Mouse (Mus musculus): ENCODE data around the gene Iqcn. TPM values are rescaled to one million over a fixed set of nuclear protein-coding genes. Genes with fewer than 3 reads are reported as not detected.

Gene Iqcn
- polyA plus RNA-seq, 1 experiment from 2014 or later, result 0.09 TPM

DNA sequence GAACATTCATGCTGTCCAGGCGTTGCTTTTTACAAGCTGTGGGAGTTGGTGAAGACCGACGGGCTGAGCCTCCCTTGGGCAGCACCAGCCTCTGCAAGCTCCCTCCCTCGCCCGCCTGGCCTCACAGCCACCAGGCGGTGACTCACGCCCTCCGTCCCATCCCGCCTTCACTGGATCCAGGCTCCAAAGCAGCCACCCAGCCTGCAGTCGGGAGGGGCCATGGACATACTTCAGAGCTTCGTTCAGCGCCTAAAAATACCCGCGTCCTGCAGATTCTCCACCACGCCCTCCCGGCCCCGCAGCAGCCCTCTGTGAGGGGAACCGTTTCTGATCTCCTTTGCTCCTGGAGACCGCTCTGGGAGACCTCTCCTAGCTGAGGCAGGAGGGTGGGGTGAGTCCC lies 21.1 kb upstream of the Iqcn start:
- no peak for ATAC-seq (ENCODE audit: low FRiP score)

DNA sequence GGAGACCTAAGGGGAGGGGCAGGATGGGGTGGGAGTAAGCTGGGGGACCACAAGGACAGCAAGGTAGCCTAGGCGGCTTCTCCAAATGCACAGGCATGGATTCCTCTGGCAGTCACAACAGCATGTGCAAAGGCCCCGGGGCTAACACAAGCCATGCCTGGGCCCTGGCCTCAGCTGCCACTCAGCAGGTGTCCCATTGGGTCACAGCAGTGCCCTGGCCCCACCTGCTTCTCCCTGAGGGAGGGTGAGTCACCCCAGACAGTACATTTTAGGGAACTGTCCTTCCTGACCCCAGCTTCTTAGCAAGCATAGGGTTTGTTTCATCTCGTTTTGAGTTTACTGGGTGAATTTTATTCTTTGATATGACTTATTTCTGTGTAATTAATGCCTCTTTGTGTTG lies 20.6 kb upstream of the Iqcn start:
- ATAC-seq (ENCODE audit: low FRiP score), result 0 out of 2 replicates have a peak, but pooled peaks have one; percentile 13
- no peak overlapping the region; the same call in 1 of the 2 replicates for H3K4me2 ChIP-seq

More for the DNA sequence above, 21.1 kb upstream of the Iqcn start:
- Histone ChIP-seq H3K9ac (peak overlapping the region; percentile 62), H3K9me3 (no peaks in the 10 kb centered on the region), H3K4me1 (replicated peaks) (peaks cover 8% of the 10 kb centered on the region), H3K27ac (no peak overlapping the region), H3K4me2 (peak overlapping the region; percentile 21; the same call in 1 of the 2 replicates), H3K27me3 (no peaks in the 10 kb centered on the region), H3K4me3 (no peak overlapping the region), H3K36me3 (peaks cover 28% of the 10 kb centered on the region)
- WGBS, result 8% methylated on average over 19 of the region's 19 CpGs

GRCm38 (mm10) chr8:70684291-70684690 lies 19.0 kb upstream of the Iqcn start:
- Histone ChIP-seq H3K9ac (peak overlapping the region; percentile 36; the same call in 1 of the 2 replicates), H3K27me3 (no peaks in the 10 kb centered on the region), H3K4me3 (no peak overlapping the region), H3K4me1 (replicated peaks) (peaks cover 10% of the 10 kb centered on the region), H3K36me3 (peaks cover 8% of the 10 kb centered on the region), H3K4me2 (no peak overlapping the region), H3K27ac (no peak overlapping the region), H3K9me3 (no peaks in the 10 kb centered on the region)
- WGBS, result 42% methylated on average over 7 of the region's 7 CpGs
- ATAC-seq (ENCODE audit: low FRiP score), result peak; percentile 22; the same call in 1 of the 2 replicates

More for the DNA sequence above, 20.6 kb upstream of the Iqcn start:
- peak overlapping the region; percentile 62 for H3K9ac ChIP-seq
- H3K9me3 ChIP-seq, result no peaks in the 10 kb centered on the region
- H3K27ac ChIP-seq, result no peak overlapping the region
- peaks cover 8% of the 10 kb centered on the region for H3K4me1 ChIP-seq (replicated peaks)
- H3K36me3 ChIP-seq, result peaks cover 24% of the 10 kb centered on the region
- no peak overlapping the region for H3K4me3 ChIP-seq
- no peaks in the 10 kb centered on the region for H3K27me3 ChIP-seq
- 65% methylated on average over 3 of the region's 3 CpGs for WGBS

- Histone ChIP-seq H3K36me3 (no peaks in the 10 kb centered on the region), H3K4me3 (no peak overlapping the region), H3K4me2 (no peak overlapping the region), H3K27me3 (no peaks in the 10 kb centered on the region), H3K4me1 (replicated peaks) (peaks cover 25% of the 10 kb centered on the region), H3K9ac (no peak overlapping the region), H3K27ac (no peak overlapping the region), H3K9me3 (no peaks in the 10 kb centered on the region)
- ATAC-seq (ENCODE audit: low FRiP score), result no peak
- WGBS, result 77% methylated on average over 8 of the region's 8 CpGs
These were observed 15.7 kb upstream of the Iqcn start for GRCm38 (mm10) chr8:70687576-70687975.

GRCm38 (mm10) chr8:70688136-70688535 lies 15.1 kb upstream of the Iqcn start:
- Histone ChIP-seq H3K9ac (no peak overlapping the region), H3K9me3 (no peaks in the 10 kb centered on the region), H3K36me3 (no peaks in the 10 kb centered on the region), H3K4me2 (no peak overlapping the region), H3K27me3 (no peaks in the 10 kb centered on the region), H3K27ac (no peak overlapping the region), H3K4me1 (replicated peaks) (peaks cover 25% of the 10 kb centered on the region), H3K4me3 (no peak overlapping the region)
- 96% methylated on average over 3 of the region's 3 CpGs for WGBS
- no peak for ATAC-seq (ENCODE audit: low FRiP score)

GRCm38 (mm10) chr8:70689892-70690390 lies 13.3 kb upstream of the Iqcn start:
- Histone ChIP-seq H3K4me3 (no peak overlapping the region), H3K4me2 (no peak overlapping the region), H3K9ac (0 out of 2 replicates have a peak overlapping the region, but pooled peaks have one; percentile 24), H3K9me3 (no peaks in the 10 kb centered on the region), H3K36me3 (no peaks in the 10 kb centered on the region), H3K27ac (peak overlapping the region; percentile 52; the same call in 1 of the 2 replicates), H3K4me1 (replicated peaks) (peaks cover 18% of the 10 kb centered on the region), H3K27me3 (0 out of 2 replicates have a peak, but pooled peaks cover 5% of the 10 kb centered on the region)
- WGBS, result 71% methylated on average over 5 of the region's 5 CpGs
- no peak for ATAC-seq (ENCODE audit: low FRiP score)

- H3K27ac ChIP-seq, result peak overlapping the region; percentile 60; the same call in 1 of the 2 replicates
- peak overlapping the region; percentile 32 for H3K4me3 ChIP-seq
- peaks cover 31% of the 10 kb centered on the region for H3K4me1 ChIP-seq (replicated peaks)
- H3K9me3 ChIP-seq, result no peaks in the 10 kb centered on the region
- no peaks in the 10 kb centered on the region for H3K36me3 ChIP-seq
- 51% methylated on average over 4 of the region's 4 CpGs for WGBS
- 0 out of 2 replicates have a peak, but pooled peaks cover 6% of the 10 kb centered on the region for H3K27me3 ChIP-seq
- peak overlapping the region; percentile 60 for H3K4me2 ChIP-seq
- peak overlapping the region; percentile 68 for H3K9ac ChIP-seq
- no peak; the same call in 1 of the 2 replicates for ATAC-seq (ENCODE audit: low FRiP score)
These were observed 12.0 kb upstream of the Iqcn start for GRCm38 (mm10) chr8:70691230-70691629.

GRCm38 (mm10) chr8:70691727-70692231 lies 11.5 kb upstream of the Iqcn start:
- WGBS, result 0% methylated on average over 20 of the region's 20 CpGs
- peak overlapping the region; percentile 68 for H3K9ac ChIP-seq
- no peaks in the 10 kb centered on the region for H3K36me3 ChIP-seq
- 0 out of 2 replicates have a peak, but pooled peaks cover 6% of the 10 kb centered on the region for H3K27me3 ChIP-seq
- peaks cover 36% of the 10 kb centered on the region for H3K4me1 ChIP-seq (replicated peaks)
- ATAC-seq (ENCODE audit: low FRiP score), result peak; percentile 37
- H3K4me3 ChIP-seq, result peak overlapping the region; percentile 32
- H3K27ac ChIP-seq, result peak overlapping the region; percentile 60; the same call in 1 of the 2 replicates
- H3K4me2 ChIP-seq, result peak overlapping the region; percentile 60
- no peaks in the 10 kb centered on the region for H3K9me3 ChIP-seq

DNA sequence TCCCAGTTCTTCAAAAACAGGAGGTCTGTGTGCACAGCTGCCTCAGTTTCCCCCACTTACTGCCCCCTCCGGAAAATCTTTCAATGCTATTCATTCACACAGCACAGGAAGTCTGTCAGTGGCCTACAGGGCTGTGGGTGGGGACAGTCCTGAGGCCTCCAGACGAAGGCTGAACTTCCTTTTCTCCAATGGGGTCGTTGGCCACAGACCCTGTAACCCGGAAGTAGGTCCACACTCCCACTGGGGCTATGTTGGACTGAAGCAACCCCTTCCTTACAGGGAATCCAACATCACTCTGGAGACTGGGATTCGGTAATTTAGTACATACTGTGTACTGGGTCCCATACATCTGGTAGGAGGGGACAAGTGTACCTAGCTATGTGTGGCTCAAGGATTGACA lies 9.6 kb upstream of the Iqcn start:
- Histone ChIP-seq H3K27me3 (0 out of 2 replicates have a peak, but pooled peaks cover 6% of the 10 kb centered on the region), H3K27ac (no peak overlapping the region), H3K9ac (no peak overlapping the region), H3K4me2 (no peak overlapping the region), H3K4me1 (replicated peaks) (peaks cover 52% of the 10 kb centered on the region), H3K4me3 (no peak overlapping the region), H3K36me3 (no peaks in the 10 kb centered on the region), H3K9me3 (no peaks in the 10 kb centered on the region)
- ATAC-seq (ENCODE audit: low FRiP score), result no peak
- 76% methylated on average over 5 of the region's 5 CpGs for WGBS

DNA sequence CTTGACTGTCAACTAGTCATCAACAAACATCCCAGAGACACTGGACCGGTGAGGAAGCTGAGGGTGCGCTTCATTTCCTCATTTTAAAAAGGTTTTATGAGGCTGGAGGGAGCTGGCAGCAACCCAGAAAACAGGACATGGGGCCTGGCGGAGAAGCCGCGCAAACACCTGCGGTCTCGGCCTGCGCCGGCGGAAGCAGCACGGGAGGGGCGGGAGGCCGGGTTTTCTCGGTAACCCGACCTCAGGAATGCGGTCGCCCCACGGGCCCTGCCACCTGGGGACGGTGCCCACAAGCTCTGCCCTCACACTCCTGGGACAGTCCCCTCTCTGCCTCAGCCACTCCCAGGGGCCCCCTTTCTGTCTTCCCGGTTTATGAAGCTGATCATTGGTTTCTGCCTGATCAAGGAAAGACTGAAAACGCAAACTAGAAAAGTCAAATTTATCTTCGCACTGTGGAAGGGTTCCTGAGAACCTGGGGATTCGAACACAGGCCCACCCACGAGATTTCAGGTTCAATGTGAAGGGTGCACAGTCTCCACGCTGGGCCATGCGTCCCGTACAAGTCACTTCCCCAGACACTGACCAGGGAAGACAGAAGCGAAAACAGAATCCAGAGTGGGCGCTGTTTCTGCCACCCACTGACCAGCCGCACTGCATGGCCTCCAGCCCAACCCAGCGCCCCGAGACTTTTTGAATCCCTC lies 7.8 kb upstream of the Iqcn start:
- Histone ChIP-seq H3K27ac (peak overlapping the region; percentile 1), H3K9me3 (no peaks in the 10 kb centered on the region), H3K4me3 (no peak overlapping the region), H3K36me3 (no peaks in the 10 kb centered on the region), H3K27me3 (0 out of 2 replicates have a peak, but pooled peaks cover 6% of the 10 kb centered on the region), H3K9ac (0 out of 2 replicates have a peak overlapping the region, but pooled peaks have one; percentile 35), H3K4me2 (no peak overlapping the region), H3K4me1 (replicated peaks) (peaks cover 48% of the 10 kb centered on the region)
- 31% methylated on average over 32 of the region's 32 CpGs for WGBS
- ATAC-seq (ENCODE audit: low FRiP score), result no peak

GRCm38 (mm10) chr8:70696019-70696885 lies 7.0 kb upstream of the Iqcn start:
- Histone ChIP-seq H3K4me3 (peak overlapping the region; percentile 28), H3K27ac (peak overlapping the region; percentile 100), H3K9ac (peak overlapping the region; percentile 68), H3K27me3 (0 out of 2 replicates have a peak, but pooled peaks cover 6% of the 10 kb centered on the region), H3K36me3 (no peaks in the 10 kb centered on the region), H3K4me1 (replicated peaks) (peaks cover 52% of the 10 kb centered on the region), H3K4me2 (peak overlapping the region; percentile 53), H3K9me3 (no peaks in the 10 kb centered on the region)
- no peak for ATAC-seq (ENCODE audit: low FRiP score)
- WGBS, result 5% methylated on average over 31 of the region's 31 CpGs

Data from hindbrain, embryonic 13.5 days (tissue).